17 mouse cellular contexts compared by ENCODE assay signal in genomic region chr10:46922527-46923200, GRCm38 (mm10).
DNase-seq lines count a peak whose midpoint lies in the region; ATAC-seq lines count a peak whose summit lies in the region.
"Had no signal": no experiment of that assay in that cellular context is flagged by ENCODE, and none has a peak within 500 bp of the region (broad histone marks: within the 10 kb centered on the region; RNA-seq: fewer than 3 reads in every experiment).

No protein-coding gene starts in this region.

- H3K27ac ChIP-seq in embryonic facial prominence, embryonic 11.5 days (replicated peaks; ENCODE audit: low read depth, low read length) = no peak overlapping the region
- no peak overlapping the region; the same call in 1 of the 2 replicates for H3K27ac ChIP-seq in embryonic facial prominence, embryonic 10.5 days (replicated peaks)
- peak overlapping the region; percentile 11; the same call in 1 of the 2 replicates for H3K27ac ChIP-seq in forebrain, embryonic 13.5 days
- H3K27ac ChIP-seq in midbrain, embryonic 14.5 days (replicated peaks; ENCODE audit: low read depth, low read length) = no peak overlapping the region; the same call in 1 of the 2 replicates
- H3K27ac ChIP-seq: heart, embryonic 15.5 days; hindbrain, embryonic 13.5 days; limb, embryonic 13.5 days had no signal

- 57% methylated on average over 7 of the region's 7 CpGs for WGBS in embryonic facial prominence, embryonic 11.5 days
- 56% methylated on average over 7 of the region's 7 CpGs for WGBS in embryonic facial prominence, embryonic 10.5 days
- WGBS in forebrain, embryonic 13.5 days = 4% methylated on average over 7 of the region's 7 CpGs
- WGBS in midbrain, embryonic 14.5 days = 16% methylated on average over 7 of the region's 7 CpGs

- H3K9ac ChIP-seq in embryonic facial prominence, embryonic 11.5 days (replicated peaks; ENCODE audit: low read length) = no peak overlapping the region
- H3K9ac ChIP-seq in forebrain, embryonic 13.5 days = no peak overlapping the region
- H3K9ac ChIP-seq in midbrain, embryonic 14.5 days (replicated peaks; ENCODE audit: low read length) = no peak overlapping the region
- H3K9ac ChIP-seq: heart, embryonic 15.5 days; hindbrain, embryonic 13.5 days; limb, embryonic 13.5 days had no signal

- intact Hi-C loops in left cerebral cortex, postnatal 25 days (cut with DNase I) = no loop called here

- no peaks in the 10 kb centered on the region for H3K9me3 ChIP-seq in embryonic facial prominence, embryonic 11.5 days (replicated peaks; ENCODE audit: control insufficient read depth, low read length)
- no peaks in the 10 kb centered on the region for H3K9me3 ChIP-seq in embryonic facial prominence, embryonic 10.5 days
- H3K9me3 ChIP-seq in forebrain, embryonic 13.5 days (replicated peaks) = no peaks in the 10 kb centered on the region
- H3K9me3 ChIP-seq in midbrain, embryonic 14.5 days (ENCODE audit: control insufficient read depth, low read length) = no peaks in the 10 kb centered on the region
- H3K9me3 ChIP-seq: heart, embryonic 15.5 days; hindbrain, embryonic 13.5 days; limb, embryonic 13.5 days had no signal

- DNase-seq in embryonic facial prominence, embryonic 11.5 days (ENCODE audit: low spot score) = peak; percentile 13
- DNase-seq in embryonic facial prominence, embryonic 10.5 days (ENCODE audit: low spot score) = no peak
- peak; percentile 15 for DNase-seq in brain, adult 2 months (ENCODE audit: low read depth, low spot score)
- DNase-seq in midbrain, embryonic 14.5 days = peak; percentile 39
- DNase-seq in left cerebral cortex, postnatal 25 days (ENCODE audit: low spot score in 2 of 2) = no peak
- no peak for DNase-seq in right cerebral cortex, postnatal 36 days (ENCODE audit: low spot score in 2 of 2)
- DNase-seq in spleen, adult 18-20 months = no peak
- DNase-seq: cerebellum, adult 18-20 months; kidney, adult 11 months; kidney, postnatal 14 days; lung, postnatal 14 days; right cerebral cortex, postnatal 25 days had no signal

- H3K4me3 ChIP-seq in embryonic facial prominence, embryonic 11.5 days (ENCODE audit: low read depth, low read length) = no peak overlapping the region
- no peak overlapping the region for H3K4me3 ChIP-seq in embryonic facial prominence, embryonic 10.5 days
- H3K4me3 ChIP-seq in forebrain, embryonic 13.5 days = no peak overlapping the region
- H3K4me3 ChIP-seq in midbrain, embryonic 14.5 days (replicated peaks; ENCODE audit: low read depth, low read length) = no peak overlapping the region
- H3K4me3 ChIP-seq: heart, embryonic 15.5 days; hindbrain, embryonic 13.5 days; limb, embryonic 13.5 days had no signal

- no peaks in the 10 kb centered on the region for H3K36me3 ChIP-seq in embryonic facial prominence, embryonic 11.5 days (replicated peaks; ENCODE audit: control insufficient read depth, insufficient read depth, low read depth, low read length)
- H3K36me3 ChIP-seq in embryonic facial prominence, embryonic 10.5 days (replicated peaks) = no peaks in the 10 kb centered on the region
- no peaks in the 10 kb centered on the region for H3K36me3 ChIP-seq in forebrain, embryonic 13.5 days (ENCODE audit: poor library complexity, severe bottlenecking)
- no peaks in the 10 kb centered on the region for H3K36me3 ChIP-seq in midbrain, embryonic 14.5 days (ENCODE audit: control insufficient read depth, insufficient read depth, low read length)
- H3K36me3 ChIP-seq: heart, embryonic 15.5 days; hindbrain, embryonic 13.5 days; limb, embryonic 13.5 days had no signal

- no peaks in the 10 kb centered on the region for H3K4me1 ChIP-seq in embryonic facial prominence, embryonic 11.5 days (ENCODE audit: control insufficient read depth, insufficient read depth, low read length)
- H3K4me1 ChIP-seq in embryonic facial prominence, embryonic 10.5 days = no peaks in the 10 kb centered on the region
- peaks cover 9% of the 10 kb centered on the region for H3K4me1 ChIP-seq in forebrain, embryonic 13.5 days
- no peaks in the 10 kb centered on the region for H3K4me1 ChIP-seq in midbrain, embryonic 14.5 days (ENCODE audit: control insufficient read depth, insufficient read depth, low read length)
- H3K4me1 ChIP-seq: heart, embryonic 15.5 days; limb, embryonic 13.5 days had no signal

- ATAC-seq in embryonic facial prominence, embryonic 11.5 days (replicated peaks; ENCODE audit: insufficient number of reproducible peaks, low FRiP score, low TSS enrichment, low read depth) = no peak
- peak; percentile 92; the same call in 1 of the 2 replicates for ATAC-seq in forebrain, embryonic 13.5 days
- ATAC-seq in midbrain, embryonic 14.5 days (ENCODE audit: low FRiP score, low TSS enrichment) = peak; percentile 57; the same call in 1 of the 2 replicates

- H3K4me2 ChIP-seq in embryonic facial prominence, embryonic 11.5 days (ENCODE audit: low read depth, low read length) = no peak overlapping the region
- H3K4me2 ChIP-seq in forebrain, embryonic 13.5 days = no peak overlapping the region
- no peak overlapping the region for H3K4me2 ChIP-seq in midbrain, embryonic 14.5 days (ENCODE audit: low read length)
- H3K4me2 ChIP-seq: heart, embryonic 15.5 days; hindbrain, embryonic 13.5 days; limb, embryonic 13.5 days had no signal

- H3K27me3 ChIP-seq in embryonic facial prominence, embryonic 11.5 days (ENCODE audit: control insufficient read depth, insufficient read depth, low read length) = no peaks in the 10 kb centered on the region
- H3K27me3 ChIP-seq in embryonic facial prominence, embryonic 10.5 days (replicated peaks; ENCODE audit: low read depth, poor library complexity, severe bottlenecking) = no peaks in the 10 kb centered on the region
- H3K27me3 ChIP-seq in forebrain, embryonic 13.5 days = no peaks in the 10 kb centered on the region
- H3K27me3 ChIP-seq in midbrain, embryonic 14.5 days (ENCODE audit: control insufficient read depth, insufficient read depth, low read length) = no peaks in the 10 kb centered on the region
- H3K27me3 ChIP-seq: CH12.LX; heart, embryonic 15.5 days; hindbrain, embryonic 13.5 days; limb, embryonic 13.5 days had no signal

Comparison
In these comparisons a context has a peak if more than half of its experiments do, and no peak if none do; other contexts are left out.
1. DNase-seq: peak in embryonic facial prominence, embryonic 11.5 days (single experiment), brain, adult 2 months (single experiment) and midbrain, embryonic 14.5 days (single experiment); none in embryonic facial prominence, embryonic 10.5 days (single experiment), left cerebral cortex, postnatal 25 days (0 of 2), right cerebral cortex, postnatal 36 days (0 of 2) and spleen, adult 18-20 months (0 of 2).